Mouse (Mus musculus): ENCODE results near the gene Jmjd4.

- TF ChIP-seq CTCF (IDR thresholded peaks at IDR 0.05; ENCODE audit: extremely low read depth, insufficient read length, insufficient replicate concordance, low read depth, low read length): no peak
- no peak for TF ChIP-seq POLR2A (IDR thresholded peaks at IDR 0.05; ENCODE audit: low read depth, low read length)
These were observed 17.6 kb upstream of the Jmjd4 start for GRCm38 (mm10) chr11:59432261-59432660.
